Mouse (Mus musculus): ENCODE measurements around the gene Nme7. TPM values are rescaled to one million over a fixed set of nuclear protein-coding genes. Genes with fewer than 3 reads are reported as not detected.

Gene Nme7
- polyA plus RNA-seq, 1 experiment from 2014 or later = 46.1 TPM

- Histone ChIP-seq H3K36me3 (replicated peaks) (peaks cover under 1% of the 10 kb centered on the region), H3K27me3 (replicated peaks; ENCODE audit: low read depth, poor library complexity, severe bottlenecking) (no peaks in the 10 kb centered on the region), H3K27ac (replicated peaks) (no peak overlapping the region), H3K9me3 (no peaks in the 10 kb centered on the region), H3K4me3 (no peak overlapping the region), H3K4me1 (no peaks in the 10 kb centered on the region)
- DNase-seq (ENCODE audit: low spot score) = peak; percentile 63
- whole genome bisulfite sequencing = 76% methylated on average over 12 of the region's 12 CpGs
Measured at GRCm38 (mm10) chr1:164366156-164367128, 62.5 kb downstream of the Nme7 start.

- Histone ChIP-seq H3K9me3 (no peaks in the 10 kb centered on the region), H3K27ac (replicated peaks) (no peak overlapping the region), H3K4me3 (no peak overlapping the region), H3K36me3 (replicated peaks) (peaks cover 6% of the 10 kb centered on the region), H3K4me1 (no peaks in the 10 kb centered on the region), H3K27me3 (replicated peaks; ENCODE audit: low read depth, poor library complexity, severe bottlenecking) (no peaks in the 10 kb centered on the region)
- no peak for DNase-seq (ENCODE audit: low spot score)
- 91% methylated on average over 4 of the region's 4 CpGs for WGBS
Measured at GRCm38 (mm10) chr1:164368152-164368551, 64.2 kb downstream of the Nme7 start.

- no peak for DNase-seq (ENCODE audit: low spot score)
- no peak overlapping the region for H3K27ac ChIP-seq (replicated peaks)
- H3K9me3 ChIP-seq = no peaks in the 10 kb centered on the region
- no peaks in the 10 kb centered on the region for H3K4me1 ChIP-seq
- H3K36me3 ChIP-seq (replicated peaks) = peaks cover 6% of the 10 kb centered on the region
- no peak overlapping the region for H3K4me3 ChIP-seq
- no peaks in the 10 kb centered on the region for H3K27me3 ChIP-seq (replicated peaks; ENCODE audit: low read depth, poor library complexity, severe bottlenecking)
- 92% methylated on average over 2 of the region's 2 CpGs for WGBS
Measured at GRCm38 (mm10) chr1:164369781-164370180, 65.9 kb downstream of the Nme7 start.

- Histone ChIP-seq H3K27me3 (replicated peaks; ENCODE audit: low read depth, poor library complexity, severe bottlenecking) (no peaks in the 10 kb centered on the region), H3K36me3 (replicated peaks) (peaks cover 6% of the 10 kb centered on the region), H3K9me3 (no peaks in the 10 kb centered on the region), H3K27ac (replicated peaks) (no peak overlapping the region), H3K4me3 (no peak overlapping the region), H3K4me1 (no peaks in the 10 kb centered on the region)
- DNase-seq (ENCODE audit: low spot score) = no peak
- WGBS = 90% methylated on average over 7 of the region's 7 CpGs
Measured at GRCm38 (mm10) chr1:164373029-164373428, 69.1 kb downstream of the Nme7 start.

- Histone ChIP-seq H3K27me3 (replicated peaks; ENCODE audit: low read depth, poor library complexity, severe bottlenecking) (no peaks in the 10 kb centered on the region), H3K4me3 (no peak overlapping the region), H3K4me1 (no peaks in the 10 kb centered on the region), H3K27ac (replicated peaks) (no peak overlapping the region), H3K9me3 (no peaks in the 10 kb centered on the region), H3K36me3 (replicated peaks) (peaks cover 6% of the 10 kb centered on the region)
- no peak for DNase-seq (ENCODE audit: low spot score)
- 93% methylated on average over 7 of the region's 7 CpGs for whole genome bisulfite sequencing
Measured at GRCm38 (mm10) chr1:164374020-164374419, 70.1 kb downstream of the Nme7 start.

GRCm38 (mm10) chr1:164375626-164376025 lies 71.7 kb downstream of the Nme7 start:
- H3K27ac ChIP-seq (replicated peaks) = no peak overlapping the region
- DNase-seq (ENCODE audit: low spot score) = no peak
- no peaks in the 10 kb centered on the region for H3K9me3 ChIP-seq
- H3K36me3 ChIP-seq (replicated peaks) = peaks cover 6% of the 10 kb centered on the region
- H3K4me1 ChIP-seq = no peaks in the 10 kb centered on the region
- H3K4me3 ChIP-seq = no peak overlapping the region
- WGBS = 96% methylated on average over 9 of the region's 9 CpGs
- H3K27me3 ChIP-seq (replicated peaks; ENCODE audit: low read depth, poor library complexity, severe bottlenecking) = no peaks in the 10 kb centered on the region

- Histone ChIP-seq H3K4me1 (no peaks in the 10 kb centered on the region), H3K27me3 (replicated peaks; ENCODE audit: low read depth, poor library complexity, severe bottlenecking) (no peaks in the 10 kb centered on the region), H3K9me3 (no peaks in the 10 kb centered on the region), H3K4me3 (no peak overlapping the region), H3K27ac (replicated peaks) (no peak overlapping the region), H3K36me3 (replicated peaks) (peaks cover 1% of the 10 kb centered on the region)
- WGBS = 72% methylated on average over 9 of the region's 9 CpGs
- no peak for DNase-seq (ENCODE audit: low spot score)
Measured at GRCm38 (mm10) chr1:164376761-164377487, 73.0 kb downstream of the Nme7 start.

- H3K4me1 ChIP-seq = no peaks in the 10 kb centered on the region
- WGBS = 93% methylated on average over 8 of the region's 8 CpGs
- H3K9me3 ChIP-seq = no peaks in the 10 kb centered on the region
- no peak overlapping the region for H3K27ac ChIP-seq (replicated peaks)
- no peak overlapping the region for H3K4me3 ChIP-seq
- H3K27me3 ChIP-seq (replicated peaks; ENCODE audit: low read depth, poor library complexity, severe bottlenecking) = no peaks in the 10 kb centered on the region
- DNase-seq (ENCODE audit: low spot score) = no peak
- H3K36me3 ChIP-seq (replicated peaks) = peaks cover 4% of the 10 kb centered on the region; the same call in 1 of the 2 replicates
Measured at GRCm38 (mm10) chr1:164383621-164384020, 79.7 kb downstream of the Nme7 start.

- no peak overlapping the region for H3K4me3 ChIP-seq
- no peaks in the 10 kb centered on the region for H3K9me3 ChIP-seq
- peaks cover 4% of the 10 kb centered on the region; the same call in 1 of the 2 replicates for H3K36me3 ChIP-seq (replicated peaks)
- no peaks in the 10 kb centered on the region for H3K4me1 ChIP-seq
- no peak for DNase-seq (ENCODE audit: low spot score)
- H3K27me3 ChIP-seq (replicated peaks; ENCODE audit: low read depth, poor library complexity, severe bottlenecking) = no peaks in the 10 kb centered on the region
- WGBS = 95% methylated on average over 10 of the region's 10 CpGs
- no peak overlapping the region for H3K27ac ChIP-seq (replicated peaks)
Measured at GRCm38 (mm10) chr1:164384354-164384753, 80.4 kb downstream of the Nme7 start.

- no peak for DNase-seq (ENCODE audit: low spot score)
- 92% methylated on average over 6 of the region's 6 CpGs for WGBS
- Histone ChIP-seq H3K36me3 (replicated peaks) (peaks cover 4% of the 10 kb centered on the region; the same call in 1 of the 2 replicates), H3K27me3 (replicated peaks; ENCODE audit: low read depth, poor library complexity, severe bottlenecking) (no peaks in the 10 kb centered on the region), H3K9me3 (no peaks in the 10 kb centered on the region), H3K27ac (replicated peaks) (no peak overlapping the region), H3K4me3 (no peak overlapping the region), H3K4me1 (no peaks in the 10 kb centered on the region)
Measured at GRCm38 (mm10) chr1:164384972-164385371, 81.1 kb downstream of the Nme7 start.

- Histone ChIP-seq H3K9me3 (no peaks in the 10 kb centered on the region), H3K4me3 (no peak overlapping the region), H3K27ac (replicated peaks) (no peak overlapping the region), H3K36me3 (replicated peaks) (no peaks in the 10 kb centered on the region), H3K27me3 (replicated peaks; ENCODE audit: low read depth, poor library complexity, severe bottlenecking) (no peaks in the 10 kb centered on the region), H3K4me1 (peaks cover 4% of the 10 kb centered on the region; the same call in 1 of the 2 replicates)
- DNase-seq (ENCODE audit: low spot score) = no peak
- WGBS = 90% methylated on average over 4 of the region's 4 CpGs
Measured at GRCm38 (mm10) chr1:164389743-164390142, 85.8 kb downstream of the Nme7 start.

- H3K4me1 ChIP-seq = peaks cover 4% of the 10 kb centered on the region; the same call in 1 of the 2 replicates
- no peaks in the 10 kb centered on the region for H3K27me3 ChIP-seq (replicated peaks; ENCODE audit: low read depth, poor library complexity, severe bottlenecking)
- H3K9me3 ChIP-seq = no peaks in the 10 kb centered on the region
- no peaks in the 10 kb centered on the region for H3K36me3 ChIP-seq (replicated peaks)
- H3K27ac ChIP-seq (replicated peaks) = no peak overlapping the region
- DNase-seq (ENCODE audit: low spot score) = peak; percentile 13
- WGBS = 57% methylated on average over 3 of the region's 3 CpGs
- no peak overlapping the region for H3K4me3 ChIP-seq
Measured at GRCm38 (mm10) chr1:164392176-164392575, 88.3 kb downstream of the Nme7 start.

All from embryonic facial prominence, embryonic 10.5 days (tissue).